Mouse (Mus musculus) hindbrain, embryonic 11.5 days (tissue): ENCODE measurements around the gene Chn2. TPM values are rescaled to one million over a fixed set of nuclear protein-coding genes. Genes with fewer than 3 reads are reported as not detected.

ENCODE experiments used
- ATAC-seq: fragments of 200-750 bp; cut with Nextera tagmentation; 2 replicates; pipeline ENCODE4 v1.8.0; 2017; ENCODE audit warnings: mild to moderate bottlenecking, moderate TSS enrichment, moderate library complexity; ENCODE audit not compliant: low FRiP score
- DNase-seq: peaks from one replicate; pipeline ENCODE4 v3.0.0-alpha.2; 2015; ENCODE audit warnings: low spot score
- H3K27ac ChIP-seq: fragments of 300-500 bp; sonication (generic); 2 replicates; pipeline ENCODE4 v1.5.1; 2014; ENCODE audit warnings: mild to moderate bottlenecking, low read depth, low read length
- H3K27me3 ChIP-seq: fragments of 300-500 bp; sonication (generic); 2 replicates; pipeline ENCODE4 v1.6.1; 2014; ENCODE audit warnings: mild to moderate bottlenecking, low read length, moderate library complexity, mixed read lengths; ENCODE audit not compliant: control insufficient read depth, insufficient read depth
- H3K36me3 ChIP-seq: fragments of 300-500 bp; sonication (generic); 2 replicates; pipeline ENCODE4 v1.6.1; 2014; ENCODE audit warnings: mild to moderate bottlenecking, low read length, moderate library complexity, mixed read lengths; ENCODE audit not compliant: control insufficient read depth, insufficient read depth
- H3K4me1 ChIP-seq: fragments of 300-500 bp; sonication (generic); replicated peaks from 2 replicates; pipeline ENCODE4 v1.6.1; 2014; ENCODE audit warnings: low read length, mixed read lengths; ENCODE audit not compliant: control insufficient read depth, insufficient read depth
- H3K4me2 ChIP-seq: fragments of 300-500 bp; sonication (generic); replicated peaks from 2 replicates; pipeline ENCODE4 v1.6.1; 2014; ENCODE audit warnings: mild to moderate bottlenecking, low read depth, low read length
- H3K4me3 ChIP-seq: fragments of 300-500 bp; sonication (generic); 2 replicates; pipeline ENCODE4 v1.5.1; 2014; ENCODE audit warnings: low read depth, low read length
- H3K9ac ChIP-seq: fragments of 300-500 bp; sonication (generic); 2 replicates; pipeline ENCODE4 v1.6.1; 2014; ENCODE audit warnings: low read depth, low read length
- H3K9me3 ChIP-seq: fragments of 300-500 bp; sonication (generic); 2 replicates; pipeline ENCODE4 v1.6.1; 2016; ENCODE audit warnings: low read length; ENCODE audit not compliant: control insufficient read depth
- WGBS: fragments of 180-500 bp; shearing (Covaris S2); extraction: QIAGEN DNeasy Blood & Tissue Kit; methylation state at CpG from one replicate; pipeline ENCODE4 v1.1.7; 2014; 5-methylcytosine and 5-hydroxymethylcytosine counted together
- polyA plus RNA-seq: library from polyadenylated mRNA; unstranded; fragments of >200 nt; fragmentation: Nextera tagmentation; extraction: Ambion mirVana; gene quantifications from 2 replicates; pipeline ENCODE4 v1.2.1, GENCODE M21; 2014

Gene Chn2
- polyA plus RNA-seq, 1 experiment from 2014 or later, result 14.4 TPM

GRCm38 (mm10) chr6:54114412-54114811 lies 75.1 kb downstream of the Chn2 start:
- Histone ChIP-seq H3K4me2 (no peak overlapping the region), H3K9me3 (no peaks in the 10 kb centered on the region), H3K9ac (no peak overlapping the region), H3K27me3 (no peaks in the 10 kb centered on the region), H3K4me3 (no peak overlapping the region), H3K27ac (no peak overlapping the region), H3K4me1 (no peaks in the 10 kb centered on the region), H3K36me3 (no peaks in the 10 kb centered on the region)
- whole genome bisulfite sequencing, result 88% methylated on average over 6 of the region's 6 CpGs
- ATAC-seq, result no peak
- no peak for DNase-seq

- Histone ChIP-seq H3K9ac (no peak overlapping the region), H3K36me3 (no peaks in the 10 kb centered on the region), H3K4me3 (no peak overlapping the region), H3K27me3 (no peaks in the 10 kb centered on the region), H3K4me1 (no peaks in the 10 kb centered on the region; the same call in 1 of the 2 replicates), H3K9me3 (no peaks in the 10 kb centered on the region), H3K4me2 (no peak overlapping the region), H3K27ac (no peak overlapping the region)
- 86% methylated on average over 9 of the region's 9 CpGs for WGBS
- ATAC-seq, result no peak
- DNase-seq, result no peak
These were observed 76.9 kb downstream of the Chn2 start for GRCm38 (mm10) chr6:54116299-54116698.

DNA sequence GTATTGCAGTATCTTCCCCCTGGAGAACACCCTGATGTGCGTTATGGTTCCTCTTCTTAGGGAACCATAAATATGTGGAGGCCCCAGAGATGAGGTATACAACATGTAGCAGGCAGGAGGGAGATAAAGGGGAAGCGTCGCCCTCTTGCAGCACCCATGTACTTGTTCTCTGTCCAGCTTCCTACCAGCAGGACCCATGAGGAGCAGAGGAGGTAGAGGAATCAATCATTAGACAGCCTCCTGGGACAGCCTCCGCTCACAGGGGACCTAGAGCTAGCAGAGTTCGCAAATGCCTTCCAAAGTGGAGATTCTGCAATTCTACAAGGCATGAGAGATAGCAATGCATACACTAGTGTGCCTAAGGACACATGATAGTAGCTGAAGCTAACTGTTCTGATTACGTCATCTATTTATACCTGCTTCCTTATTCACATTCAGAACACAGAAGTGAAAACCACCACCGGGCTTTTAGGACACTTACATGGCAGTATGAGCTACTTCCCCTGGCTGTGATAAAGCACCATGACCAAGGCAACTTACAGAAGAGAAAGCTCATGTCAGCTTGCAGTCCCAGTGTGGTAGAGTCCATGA lies 77.7 kb downstream of the Chn2 start:
- DNase-seq (no peak), ATAC-seq (no peak)
- 93% methylated on average over 7 of the region's 7 CpGs for WGBS
- no peaks in the 10 kb centered on the region for H3K36me3 ChIP-seq
- H3K27me3 ChIP-seq, result no peaks in the 10 kb centered on the region
- no peaks in the 10 kb centered on the region for H3K9me3 ChIP-seq
- no peak overlapping the region for H3K27ac ChIP-seq
- H3K4me2 ChIP-seq, result no peak overlapping the region
- H3K4me3 ChIP-seq, result no peak overlapping the region
- H3K9ac ChIP-seq, result no peak overlapping the region
- H3K4me1 ChIP-seq, result no peaks in the 10 kb centered on the region; the same call in 1 of the 2 replicates

GRCm38 (mm10) chr6:54118395-54118794 lies 79.0 kb downstream of the Chn2 start:
- WGBS, result 52% methylated on average over 3 of the region's 3 CpGs
- ATAC-seq (no peak), DNase-seq (no peak)
- Histone ChIP-seq H3K9ac (no peak overlapping the region), H3K4me1 (no peaks in the 10 kb centered on the region; the same call in 1 of the 2 replicates), H3K27ac (no peak overlapping the region), H3K9me3 (no peaks in the 10 kb centered on the region), H3K4me3 (no peak overlapping the region), H3K4me2 (no peak overlapping the region), H3K36me3 (no peaks in the 10 kb centered on the region), H3K27me3 (no peaks in the 10 kb centered on the region)

DNA sequence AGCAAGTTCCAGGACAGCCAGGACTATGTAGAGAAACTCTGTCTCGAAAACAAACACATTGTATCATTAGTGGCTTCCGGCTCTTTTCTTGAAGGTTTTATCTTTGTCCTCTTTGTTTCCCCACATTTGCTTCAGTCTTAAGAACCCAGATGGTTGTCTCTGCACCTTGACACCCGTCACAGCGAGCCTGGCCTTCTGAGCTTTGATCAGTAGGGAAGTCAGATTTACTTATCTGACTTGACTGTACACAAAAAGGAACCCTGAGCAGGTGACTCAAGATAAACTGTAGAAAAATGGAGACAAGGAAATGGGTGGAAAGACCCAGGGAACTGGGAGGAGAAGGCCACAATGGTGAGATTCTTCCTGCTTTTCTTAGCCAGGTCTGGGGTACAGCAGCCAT lies 79.5 kb downstream of the Chn2 start:
- Histone ChIP-seq H3K4me2 (no peak overlapping the region), H3K36me3 (no peaks in the 10 kb centered on the region), H3K4me1 (no peaks in the 10 kb centered on the region; the same call in 1 of the 2 replicates), H3K9me3 (no peaks in the 10 kb centered on the region), H3K4me3 (no peak overlapping the region), H3K27ac (no peak overlapping the region), H3K9ac (no peak overlapping the region), H3K27me3 (no peaks in the 10 kb centered on the region)
- DNase-seq, result no peak
- 90% methylated on average over 4 of the region's 4 CpGs for WGBS
- no peak for ATAC-seq

DNA sequence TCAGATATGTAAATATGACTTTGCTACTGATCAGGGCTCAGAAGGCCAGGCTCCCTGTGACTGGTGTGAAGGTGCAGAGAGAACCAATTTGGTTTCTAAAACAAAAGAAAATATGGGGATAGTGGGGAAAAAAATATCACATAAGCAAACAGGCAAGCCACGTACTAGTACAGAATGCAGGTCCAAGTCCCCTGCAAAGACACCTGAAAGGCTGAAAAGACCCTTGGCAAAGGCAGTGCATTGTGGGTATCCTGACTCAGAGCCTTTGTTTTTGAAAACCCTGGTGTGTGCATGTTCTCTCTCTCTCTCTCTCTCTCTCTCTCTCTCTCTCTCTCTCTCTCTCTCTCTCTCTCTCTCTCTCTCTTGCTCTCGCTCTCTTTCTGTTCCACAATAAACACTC lies 80.1 kb downstream of the Chn2 start:
- 81% methylated on average over 2 of the region's 2 CpGs for WGBS
- H3K9me3 ChIP-seq, result no peaks in the 10 kb centered on the region
- H3K4me3 ChIP-seq, result no peak overlapping the region
- H3K36me3 ChIP-seq, result no peaks in the 10 kb centered on the region
- DNase-seq, result no peak
- H3K9ac ChIP-seq, result no peak overlapping the region
- no peak for ATAC-seq
- no peak overlapping the region for H3K27ac ChIP-seq
- no peaks in the 10 kb centered on the region for H3K27me3 ChIP-seq
- H3K4me1 ChIP-seq, result no peaks in the 10 kb centered on the region; the same call in 1 of the 2 replicates
- H3K4me2 ChIP-seq, result no peak overlapping the region

DNA sequence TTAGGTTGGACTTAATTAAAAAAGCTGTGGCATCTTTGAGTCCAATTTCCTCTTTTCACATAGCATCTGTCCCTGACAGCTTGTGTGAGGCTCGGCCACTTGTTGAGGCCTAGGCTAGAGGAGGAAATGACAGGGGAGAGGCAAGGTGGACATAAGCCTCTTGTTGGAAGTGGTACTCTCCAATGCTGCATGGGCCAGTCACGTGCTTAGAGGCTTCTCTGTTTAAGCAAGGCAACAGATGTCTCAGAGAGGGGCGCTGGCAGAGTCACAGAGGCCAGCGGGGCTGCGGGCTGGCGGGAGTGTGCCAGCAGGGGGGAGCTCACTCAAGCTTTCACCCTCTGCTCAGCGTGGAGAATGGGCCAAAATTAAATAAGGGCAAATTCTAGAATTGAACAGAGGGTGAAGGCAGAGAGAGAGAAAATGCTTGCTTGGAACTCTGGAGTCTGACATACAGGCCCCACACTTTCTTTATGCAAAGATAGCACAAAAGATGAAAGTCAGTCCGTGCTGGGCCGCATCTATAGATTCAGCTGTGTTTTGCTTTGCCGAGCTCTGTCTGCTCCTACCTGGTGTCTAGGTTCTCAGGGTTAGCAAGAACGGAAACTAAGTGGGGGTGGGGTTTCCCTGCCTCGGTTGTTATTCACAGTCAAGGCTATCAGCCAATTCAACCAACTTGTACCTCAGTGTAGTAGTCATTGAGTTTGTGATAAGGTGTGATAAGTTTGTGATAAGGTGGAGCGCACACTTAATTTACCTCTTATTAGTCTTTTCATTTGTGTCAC lies 80.7 kb downstream of the Chn2 start:
- Histone ChIP-seq H3K27me3 (no peaks in the 10 kb centered on the region), H3K36me3 (no peaks in the 10 kb centered on the region), H3K4me3 (no peak overlapping the region), H3K9ac (no peak overlapping the region), H3K9me3 (no peaks in the 10 kb centered on the region), H3K4me1 (no peaks in the 10 kb centered on the region; the same call in 1 of the 2 replicates), H3K27ac (no peak overlapping the region), H3K4me2 (no peak overlapping the region)
- peak; percentile 37 for DNase-seq
- ATAC-seq, result peak; percentile 53; the same call in 1 of the 2 replicates
- 25% methylated on average over 13 of the region's 13 CpGs for WGBS

- DNase-seq (no peak), ATAC-seq (no peak)
- no peak overlapping the region for H3K27ac ChIP-seq
- no peak overlapping the region for H3K4me3 ChIP-seq
- H3K27me3 ChIP-seq, result no peaks in the 10 kb centered on the region
- no peaks in the 10 kb centered on the region for H3K9me3 ChIP-seq
- no peak overlapping the region for H3K9ac ChIP-seq
- WGBS, result 88% methylated on average over 5 of the region's 5 CpGs
- H3K4me2 ChIP-seq, result no peak overlapping the region
- no peaks in the 10 kb centered on the region; the same call in 1 of the 2 replicates for H3K4me1 ChIP-seq
- no peaks in the 10 kb centered on the region for H3K36me3 ChIP-seq
These were observed 81.5 kb downstream of the Chn2 start for GRCm38 (mm10) chr6:54120889-54121288.

GRCm38 (mm10) chr6:54124519-54124918 lies 85.2 kb downstream of the Chn2 start:
- DNase-seq, result no peak
- H3K27ac ChIP-seq, result no peak overlapping the region
- H3K27me3 ChIP-seq, result no peaks in the 10 kb centered on the region
- no peak overlapping the region for H3K4me2 ChIP-seq
- H3K4me3 ChIP-seq, result no peak overlapping the region
- WGBS, result 88% methylated on average over 3 of the region's 3 CpGs
- no peaks in the 10 kb centered on the region for H3K36me3 ChIP-seq
- H3K9me3 ChIP-seq, result no peaks in the 10 kb centered on the region
- no peaks in the 10 kb centered on the region; the same call in 1 of the 2 replicates for H3K4me1 ChIP-seq
- no peak overlapping the region for H3K9ac ChIP-seq
- no peak for ATAC-seq
